Mouse (Mus musculus): ENCODE measurements around the gene Serac1. TPM values are rescaled to one million over a fixed set of nuclear protein-coding genes. Genes with fewer than 3 reads are reported as not detected.

Serac1 gene
- polyA plus RNA-seq, 1 experiment: 2.8 TPM

DNA sequence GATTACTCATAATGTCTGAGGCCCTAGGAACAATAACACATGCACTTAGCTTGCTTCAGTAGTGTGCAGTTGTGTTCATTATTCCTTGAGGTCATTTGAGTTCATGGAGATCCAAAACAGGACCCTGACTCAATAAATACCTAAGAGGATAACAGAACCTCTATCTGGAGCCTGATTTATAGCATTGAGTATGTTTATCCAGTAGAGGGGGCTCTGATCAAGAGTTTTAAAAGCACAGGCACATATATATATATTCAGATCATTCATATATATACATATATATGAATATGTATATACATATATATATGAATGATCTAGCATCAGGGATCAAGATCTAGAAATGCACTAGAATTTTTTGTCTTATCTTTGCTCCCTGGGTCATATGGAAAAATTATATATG lies 16.0 kb upstream of the Serac1 start:
- Histone ChIP-seq H3K4me1 (ENCODE audit: control insufficient read depth, insufficient read depth, low read length) (no peaks in the 10 kb centered on the region), H3K4me3 (replicated peaks; ENCODE audit: control insufficient read depth, low read depth, low read length) (no peak overlapping the region), H3K27ac (ENCODE audit: control insufficient read depth, insufficient read depth, low read depth, low read length, poor library complexity) (no peak overlapping the region)
- no peak for TF ChIP-seq POLR2A (IDR thresholded peaks at IDR 0.05; ENCODE audit: borderline replicate concordance, control insufficient read depth, low read depth, low read length)
- no peak for TF ChIP-seq CTCF (IDR thresholded peaks at IDR 0.05; ENCODE audit: control insufficient read depth, insufficient read depth, low read length)

DNA sequence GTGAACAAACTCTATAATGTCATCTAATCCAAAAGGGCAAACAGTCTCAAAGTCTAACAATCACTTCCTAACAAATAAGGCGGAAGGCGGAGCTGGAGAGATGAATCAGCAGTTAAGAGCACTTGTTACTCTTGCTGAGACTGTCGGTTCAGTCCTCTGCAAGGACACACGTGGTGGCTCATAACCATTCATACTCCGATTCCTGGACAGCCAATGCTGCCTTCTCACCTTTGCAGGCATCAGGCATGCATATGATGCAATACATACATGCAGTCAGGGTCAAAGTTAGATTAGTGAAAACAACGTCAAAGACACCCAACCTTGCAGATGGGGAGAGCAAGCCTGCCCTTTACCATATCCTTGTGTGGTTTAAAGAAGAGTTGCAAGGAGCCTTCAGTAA lies 12.1 kb upstream of the Serac1 start:
- Histone ChIP-seq H3K4me3 (replicated peaks; ENCODE audit: control insufficient read depth, low read depth, low read length) (no peak overlapping the region), H3K4me1 (ENCODE audit: control insufficient read depth, insufficient read depth, low read length) (no peaks in the 10 kb centered on the region), H3K27ac (ENCODE audit: control insufficient read depth, insufficient read depth, low read depth, low read length, poor library complexity) (no peak overlapping the region)
- 71% methylated on average over 6 of the region's 6 CpGs for WGBS
- TF ChIP-seq CTCF (IDR thresholded peaks at IDR 0.05; ENCODE audit: control insufficient read depth, insufficient read depth, low read length) (no peak), POLR2A (IDR thresholded peaks at IDR 0.05; ENCODE audit: borderline replicate concordance, control insufficient read depth, low read depth, low read length) (no peak)

DNA sequence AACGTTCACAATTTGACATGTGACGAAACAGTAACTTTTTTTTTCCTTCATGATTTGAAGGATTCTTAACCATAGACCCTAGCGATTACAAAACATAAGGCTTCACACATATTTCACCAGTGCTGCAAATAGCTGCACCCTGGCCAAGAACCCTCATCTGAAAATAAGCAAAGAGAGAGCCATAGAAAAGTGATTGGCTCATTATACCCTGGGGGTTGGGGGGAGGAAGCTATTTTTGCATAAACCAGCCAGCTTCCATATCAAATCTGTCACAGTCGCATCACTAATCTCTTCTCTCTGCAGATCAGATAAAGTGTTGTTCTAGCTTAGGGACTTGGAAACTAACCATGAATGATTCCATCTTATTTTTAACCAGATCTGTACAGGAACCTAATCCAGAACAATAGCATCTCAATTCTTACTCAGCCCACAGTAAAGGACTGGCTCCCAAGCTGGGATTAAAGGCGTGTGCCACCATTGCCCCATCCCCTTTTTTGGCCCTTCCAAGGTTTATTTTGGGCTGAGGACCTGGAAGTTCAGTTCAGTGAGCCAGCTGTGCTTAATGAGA lies 3.9 kb upstream of the Serac1 start:
- WGBS: 83% methylated on average over 5 of the region's 5 CpGs
- peaks cover 2% of the 10 kb centered on the region; the same call in 1 of the 2 replicates for H3K4me1 ChIP-seq (ENCODE audit: control insufficient read depth, insufficient read depth, low read length)
- H3K4me3 ChIP-seq (replicated peaks; ENCODE audit: control insufficient read depth, low read depth, low read length): no peak overlapping the region
- H3K27ac ChIP-seq (ENCODE audit: control insufficient read depth, insufficient read depth, low read depth, low read length, poor library complexity): no peak overlapping the region
- no peak for TF ChIP-seq CTCF (IDR thresholded peaks at IDR 0.05; ENCODE audit: control insufficient read depth, insufficient read depth, low read length)
- no peak for TF ChIP-seq POLR2A (IDR thresholded peaks at IDR 0.05; ENCODE audit: borderline replicate concordance, control insufficient read depth, low read depth, low read length)

DNA sequence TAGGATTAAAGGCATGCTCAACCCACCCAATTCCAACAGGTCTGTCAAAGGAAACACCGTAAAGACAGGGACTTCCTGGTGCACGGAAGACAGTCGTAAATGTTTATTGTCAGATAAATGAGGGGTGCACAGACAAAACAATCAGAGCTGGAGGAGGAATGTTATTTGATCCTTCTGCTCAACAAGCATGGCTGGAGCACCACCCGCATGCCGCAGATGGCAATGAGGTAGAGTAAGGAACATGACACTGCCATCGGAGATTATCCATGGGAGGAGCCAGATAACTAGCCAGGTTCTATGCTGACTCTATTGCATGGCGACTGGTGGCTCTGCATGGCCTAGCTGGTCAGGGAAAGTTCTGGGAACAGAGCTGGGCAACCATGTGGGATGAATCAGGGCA lies 6.1 kb downstream of the Serac1 start:
- no peaks in the 10 kb centered on the region; the same call in 1 of the 2 replicates for H3K4me1 ChIP-seq (ENCODE audit: control insufficient read depth, insufficient read depth, low read length)
- H3K27ac ChIP-seq (ENCODE audit: control insufficient read depth, insufficient read depth, low read depth, low read length, poor library complexity): no peak overlapping the region
- no peak for TF ChIP-seq CTCF (IDR thresholded peaks at IDR 0.05; ENCODE audit: control insufficient read depth, insufficient read depth, low read length)
- no peak for TF ChIP-seq POLR2A (IDR thresholded peaks at IDR 0.05; ENCODE audit: borderline replicate concordance, control insufficient read depth, low read depth, low read length)
- 86% methylated on average over 7 of the region's 7 CpGs for WGBS
- no peak overlapping the region for H3K4me3 ChIP-seq (replicated peaks; ENCODE audit: control insufficient read depth, low read depth, low read length)

DNA sequence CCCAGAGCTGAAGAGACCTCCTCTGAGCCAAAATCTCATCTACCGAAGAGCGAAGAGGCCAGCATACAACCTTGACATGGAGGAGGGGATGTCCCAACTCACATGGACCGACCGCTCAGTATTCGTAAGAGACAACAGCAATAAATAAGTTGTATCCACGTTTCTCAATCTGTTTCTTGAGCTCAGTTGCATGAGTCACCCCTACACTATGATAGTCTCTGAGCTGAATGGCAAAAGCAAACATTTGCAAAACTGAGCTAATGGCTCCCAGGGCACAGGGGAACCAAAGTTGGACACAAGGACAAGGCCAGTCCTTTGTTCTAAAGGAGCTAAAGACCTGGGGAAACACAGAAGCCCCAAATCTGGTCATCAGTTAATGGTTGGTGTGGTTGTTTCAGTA lies 9.7 kb downstream of the Serac1 start:
- H3K4me3 ChIP-seq (replicated peaks; ENCODE audit: control insufficient read depth, low read depth, low read length): no peak overlapping the region
- TF ChIP-seq POLR2A (IDR thresholded peaks at IDR 0.05; ENCODE audit: borderline replicate concordance, control insufficient read depth, low read depth, low read length): no peak
- TF ChIP-seq CTCF (IDR thresholded peaks at IDR 0.05; ENCODE audit: control insufficient read depth, insufficient read depth, low read length): no peak
- H3K27ac ChIP-seq (ENCODE audit: control insufficient read depth, insufficient read depth, low read depth, low read length, poor library complexity): no peak overlapping the region
- WGBS: 86% methylated on average over 6 of the region's 6 CpGs
- no peaks in the 10 kb centered on the region; the same call in 1 of the 2 replicates for H3K4me1 ChIP-seq (ENCODE audit: control insufficient read depth, insufficient read depth, low read length)

DNA sequence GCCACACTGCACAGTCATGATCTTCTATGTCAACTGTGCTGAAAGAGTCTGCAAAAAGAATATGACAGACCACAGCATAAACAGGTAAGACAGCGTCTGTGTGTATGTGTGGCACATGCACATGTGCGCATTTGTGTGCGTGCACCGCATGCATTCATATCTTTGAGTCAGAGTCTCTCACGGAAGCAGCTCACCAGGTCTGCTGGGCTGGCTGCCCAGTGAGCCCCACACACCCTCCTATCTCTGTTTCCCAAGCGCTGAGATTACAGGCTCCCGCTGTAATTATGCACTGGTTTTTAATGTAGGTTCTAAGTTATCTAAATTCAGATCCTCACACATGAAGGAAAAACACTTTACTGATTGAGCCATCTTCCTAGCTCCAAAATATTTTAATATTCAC lies 11.9 kb downstream of the Serac1 start:
- 93% methylated on average over 7 of the region's 7 CpGs for WGBS
- no peak overlapping the region for H3K27ac ChIP-seq (ENCODE audit: control insufficient read depth, insufficient read depth, low read depth, low read length, poor library complexity)
- H3K4me3 ChIP-seq (replicated peaks; ENCODE audit: control insufficient read depth, low read depth, low read length): no peak overlapping the region
- H3K4me1 ChIP-seq (ENCODE audit: control insufficient read depth, insufficient read depth, low read length): no peaks in the 10 kb centered on the region; the same call in 1 of the 2 replicates
- TF ChIP-seq POLR2A (IDR thresholded peaks at IDR 0.05; ENCODE audit: borderline replicate concordance, control insufficient read depth, low read depth, low read length): no peak
- TF ChIP-seq CTCF (IDR thresholded peaks at IDR 0.05; ENCODE audit: control insufficient read depth, insufficient read depth, low read length): no peak

DNA sequence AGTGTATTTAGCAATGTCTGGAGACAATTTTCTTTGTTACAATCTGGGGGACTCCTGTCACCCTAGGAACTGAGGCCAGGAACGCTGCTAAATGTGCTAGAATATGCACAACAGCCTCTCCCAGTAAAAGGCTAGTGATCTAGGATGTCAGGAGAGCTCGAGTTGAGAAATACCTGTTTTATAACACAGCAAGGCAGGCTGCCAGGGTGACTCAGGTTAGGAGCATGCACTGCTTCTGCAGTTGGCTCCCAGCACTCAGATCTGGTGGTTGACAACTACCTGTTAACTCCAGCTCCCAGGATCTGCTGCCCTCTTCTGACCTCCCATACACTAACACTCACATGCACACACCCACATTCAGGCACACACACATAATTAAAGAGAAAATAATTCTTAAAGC lies 13.5 kb downstream of the Serac1 start:
- no peaks in the 10 kb centered on the region; the same call in 1 of the 2 replicates for H3K4me1 ChIP-seq (ENCODE audit: control insufficient read depth, insufficient read depth, low read length)
- no peak overlapping the region for H3K4me3 ChIP-seq (replicated peaks; ENCODE audit: control insufficient read depth, low read depth, low read length)
- H3K27ac ChIP-seq (ENCODE audit: control insufficient read depth, insufficient read depth, low read depth, low read length, poor library complexity): no peak overlapping the region
- TF ChIP-seq POLR2A (IDR thresholded peaks at IDR 0.05; ENCODE audit: borderline replicate concordance, control insufficient read depth, low read depth, low read length) (no peak), CTCF (IDR thresholded peaks at IDR 0.05; ENCODE audit: control insufficient read depth, insufficient read depth, low read length) (no peak)
- WGBS: 85% methylated on average over 2 of the region's 2 CpGs

DNA sequence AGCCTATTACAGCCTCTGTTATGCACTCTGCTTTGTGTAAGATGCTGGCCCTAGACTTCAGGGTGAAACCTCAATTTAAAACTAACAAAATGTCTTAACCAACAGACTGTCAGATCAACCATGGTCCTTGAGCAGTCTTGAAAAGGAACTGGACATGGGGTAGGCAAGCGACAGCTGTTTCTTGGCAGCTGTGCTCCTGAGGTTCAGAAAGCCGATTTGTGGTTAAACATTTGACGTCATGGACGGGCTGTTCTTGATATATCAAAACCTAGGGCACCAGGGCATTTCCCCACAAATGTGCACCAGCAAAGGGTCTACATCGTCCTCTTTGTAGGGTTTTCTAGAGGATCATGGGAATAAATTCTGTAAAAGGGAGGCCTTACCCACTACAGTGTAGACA lies 16.0 kb downstream of the Serac1 start:
- 59% methylated on average over 5 of the region's 5 CpGs for WGBS
- TF ChIP-seq CTCF (IDR thresholded peaks at IDR 0.05; ENCODE audit: control insufficient read depth, insufficient read depth, low read length) (no peak), POLR2A (IDR thresholded peaks at IDR 0.05; ENCODE audit: borderline replicate concordance, control insufficient read depth, low read depth, low read length) (no peak)
- Histone ChIP-seq H3K4me1 (ENCODE audit: control insufficient read depth, insufficient read depth, low read length) (no peaks in the 10 kb centered on the region; the same call in 1 of the 2 replicates), H3K4me3 (replicated peaks; ENCODE audit: control insufficient read depth, low read depth, low read length) (no peak overlapping the region), H3K27ac (ENCODE audit: control insufficient read depth, insufficient read depth, low read depth, low read length, poor library complexity) (no peak overlapping the region)

DNA sequence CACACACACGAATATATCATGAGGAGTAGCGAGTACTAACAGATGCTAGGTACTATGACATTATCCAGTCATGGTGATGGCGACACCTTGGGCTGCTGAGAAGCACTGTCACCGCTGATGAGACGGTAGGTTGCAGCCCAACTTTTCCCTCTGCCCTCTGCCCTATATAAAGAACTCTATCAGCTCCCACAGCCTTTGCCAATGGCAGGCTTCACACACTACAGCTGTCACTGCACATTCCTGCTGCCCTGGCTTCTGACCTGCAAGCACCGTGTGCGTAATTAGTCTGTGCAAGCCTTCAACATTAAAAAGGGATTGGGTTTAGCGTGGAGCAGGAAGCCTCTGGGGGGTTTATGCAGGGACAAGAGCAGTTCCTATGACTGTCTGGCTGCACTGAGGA lies 16.7 kb downstream of the Serac1 start:
- no peaks in the 10 kb centered on the region; the same call in 1 of the 2 replicates for H3K4me1 ChIP-seq (ENCODE audit: control insufficient read depth, insufficient read depth, low read length)
- no peak overlapping the region for H3K4me3 ChIP-seq (replicated peaks; ENCODE audit: control insufficient read depth, low read depth, low read length)
- 88% methylated on average over 8 of the region's 8 CpGs for WGBS
- H3K27ac ChIP-seq (ENCODE audit: control insufficient read depth, insufficient read depth, low read depth, low read length, poor library complexity): no peak overlapping the region
- no peak for TF ChIP-seq CTCF (IDR thresholded peaks at IDR 0.05; ENCODE audit: control insufficient read depth, insufficient read depth, low read length)
